Mouse (Mus musculus) stomach, postnatal 0 days (tissue): ENCODE data around the gene Eef1akmt4.

ENCODE experiments used
- CTCF ChIP-seq: IDR thresholded peaks from 2 replicates; pipeline ENCODE4 v1.5.1; 2016; ENCODE audit warnings: antibody characterized with exemption, low read depth, mild to moderate bottlenecking, moderate library complexity
- EP300 ChIP-seq: optimal IDR thresholded peaks from 2 replicates; pipeline ENCODE3; 2016; ENCODE audit warnings: antibody characterized with exemption

GRCm38 (mm10) chr16:20651947-20652310 lies 40.5 kb downstream of the Eef1akmt4 start:
- no peak for TF ChIP-seq CTCF
- no peak for TF ChIP-seq EP300
